Mouse (Mus musculus): ENCODE results near the gene Ndufs1.

- TF ChIP-seq POLR2A (IDR thresholded peaks at IDR 0.05; ENCODE audit: borderline replicate concordance, extremely low read depth, low read depth, low read length) (no peak), CTCF (IDR thresholded peaks at IDR 0.05; ENCODE audit: insufficient read depth, low read length) (no peak)
Measured at GRCm38 (mm10) chr1:63131766-63132165, 44.9 kb downstream of the Ndufs1 start.
